Mouse (Mus musculus): Measurements from ENCODE around the gene Dot1l.

DNA sequence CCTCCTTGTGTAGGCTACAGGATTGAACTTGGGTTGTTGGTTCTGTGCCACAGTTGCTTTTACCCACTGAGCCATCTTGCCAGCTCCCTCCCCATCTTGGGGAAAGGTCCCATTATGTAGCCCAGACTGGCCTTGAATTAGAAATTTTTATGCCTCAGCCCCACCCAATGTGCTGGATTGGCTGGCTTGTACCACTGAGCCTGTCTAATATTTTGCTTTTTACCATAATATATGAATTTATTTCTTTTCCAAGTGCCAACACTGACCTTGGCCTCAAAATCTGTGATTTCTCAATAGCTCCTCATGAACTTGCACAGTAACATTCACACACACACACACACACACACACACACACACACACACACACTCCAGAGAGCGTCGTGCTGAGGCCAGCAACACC lies 10.7 kb downstream of the Dot1l start:
- TF ChIP-seq CTCF (IDR thresholded peaks at IDR 0.05; ENCODE audit: low read depth, low read length) (no peak), POLR2A (IDR thresholded peaks at IDR 0.05; ENCODE audit: borderline replicate concordance, low read depth, low read length) (no peak)
